Mouse (Mus musculus) megakaryocyte, embryonic 14.5 days (primary cell): ENCODE results near the gene Lbhd1.

ENCODE experiments used
- FLI1 ChIP-seq: IDR thresholded peaks from 2 replicates; pipeline ENCODE4 v1.6.1; 2012; ENCODE audit warnings: low read length, inconsistent platforms, mixed read lengths
- GATA1 ChIP-seq: IDR thresholded peaks from 3 replicates; pipeline ENCODE4 v1.6.1; 2012; ENCODE audit warnings: mixed read lengths, low read length, inconsistent platforms, borderline replicate concordance

DNA sequence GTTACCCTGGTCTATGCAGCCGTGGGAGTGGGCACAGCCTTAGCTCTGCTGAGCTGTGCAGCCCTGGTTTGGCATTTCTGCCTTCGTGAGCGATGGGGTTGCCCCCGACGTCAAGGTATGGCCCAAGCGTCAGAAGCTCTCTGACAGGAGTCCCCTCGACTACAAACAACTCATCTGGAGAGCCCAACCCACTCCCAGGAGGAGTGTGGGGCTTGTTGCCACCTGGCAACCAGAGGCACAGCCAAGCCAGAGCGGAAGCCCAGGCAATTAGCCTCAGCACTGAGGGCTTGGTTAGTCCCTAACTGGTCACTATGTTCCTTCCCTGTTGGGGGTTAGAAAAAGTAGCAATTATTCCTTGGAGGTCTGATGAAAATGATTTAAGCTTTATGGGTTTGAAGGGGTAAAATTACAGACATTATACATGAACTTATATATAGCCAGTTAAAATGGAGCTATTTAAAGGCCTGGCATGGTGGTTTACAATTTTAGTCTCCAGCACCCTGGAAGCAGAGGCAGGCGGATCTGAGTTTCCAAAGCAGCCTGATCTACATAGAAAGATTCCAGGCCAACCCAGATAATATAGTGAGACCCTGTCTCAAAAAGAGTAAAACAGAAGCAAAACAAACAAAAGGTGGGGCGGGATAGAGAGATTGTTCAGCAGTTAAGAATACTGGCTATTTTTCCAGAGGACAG lies 31.1 kb upstream of the Lbhd1 start:
- no peak for TF ChIP-seq GATA1
- no peak for TF ChIP-seq FLI1
